Mouse (Mus musculus) liver, embryonic 14.5 days (tissue): ENCODE data around the gene Diaph3.

Experiments used
- CTCF ChIP-seq: IDR thresholded peaks from 2 replicates; pipeline ENCODE4 v1.5.1; 2016; ENCODE audit warnings: antibody characterized with exemption, low read depth, control low read depth
- EP300 ChIP-seq: IDR thresholded peaks from 2 replicates; pipeline ENCODE4 v1.6.1; 2016; ENCODE audit warnings: antibody characterized with exemption, low read depth

DNA sequence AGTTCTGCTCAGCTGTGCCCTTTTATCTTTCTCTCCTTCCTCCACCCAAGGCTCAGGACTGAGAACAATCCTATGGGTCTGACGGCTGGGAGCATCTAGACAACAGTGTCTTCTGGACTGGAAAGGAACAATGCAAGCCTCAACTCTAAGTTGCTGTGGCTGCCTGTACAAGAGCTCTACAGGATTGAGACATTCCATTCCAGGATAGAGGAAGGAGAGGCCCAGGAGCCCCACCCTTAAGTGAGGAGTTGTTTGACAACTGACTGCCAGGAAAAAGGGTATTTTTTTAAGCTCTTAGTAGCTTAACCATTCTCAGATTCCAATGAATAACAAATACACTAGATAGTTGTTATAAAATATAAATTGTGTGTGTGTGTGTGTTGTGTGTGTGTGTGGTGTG is 53.0 kb downstream of the Diaph3 start:
- TF ChIP-seq CTCF (no peak), EP300 (no peak)
